Mouse (Mus musculus): ENCODE measurements around the gene Eps15. TPM values are rescaled to one million over a fixed set of nuclear protein-coding genes. Genes with fewer than 3 reads are reported as not detected.

Eps15 gene
- polyA plus RNA-seq, 1 experiment from 2014 or later: 27.9 TPM

- 36% methylated on average over 3 of the region's 3 CpGs for WGBS
- no peak overlapping the region for H3K27ac ChIP-seq (ENCODE audit: low read length)
- no peak for ATAC-seq
- H3K9me3 ChIP-seq (ENCODE audit: control insufficient read depth, low read length): no peaks in the 10 kb centered on the region
- H3K36me3 ChIP-seq (ENCODE audit: control insufficient read depth, insufficient read depth, low read length): no peaks in the 10 kb centered on the region
- H3K9ac ChIP-seq (ENCODE audit: low read depth, low read length): no peak overlapping the region
- H3K4me1 ChIP-seq (ENCODE audit: control insufficient read depth, insufficient read depth, low read length): no peaks in the 10 kb centered on the region
- no peak overlapping the region for H3K4me3 ChIP-seq (ENCODE audit: low read length)
- H3K27me3 ChIP-seq (replicated peaks; ENCODE audit: control insufficient read depth, insufficient read depth, low read length): no peaks in the 10 kb centered on the region
- no peak overlapping the region for H3K4me2 ChIP-seq (ENCODE audit: low read depth, low read length)
These were observed 138.9 kb downstream of the Eps15 start for GRCm38 (mm10) chr4:109419017-109419416.

- H3K4me1 ChIP-seq (ENCODE audit: control insufficient read depth, insufficient read depth, low read length): no peaks in the 10 kb centered on the region
- no peak overlapping the region for H3K4me2 ChIP-seq (ENCODE audit: low read depth, low read length)
- WGBS: 89% methylated on average over 4 of the region's 4 CpGs
- no peak overlapping the region for H3K4me3 ChIP-seq (ENCODE audit: low read length)
- H3K9me3 ChIP-seq (ENCODE audit: control insufficient read depth, low read length): no peaks in the 10 kb centered on the region
- H3K9ac ChIP-seq (ENCODE audit: low read depth, low read length): no peak overlapping the region
- no peak overlapping the region for H3K27ac ChIP-seq (ENCODE audit: low read length)
- no peak for ATAC-seq
- no peaks in the 10 kb centered on the region for H3K27me3 ChIP-seq (replicated peaks; ENCODE audit: control insufficient read depth, insufficient read depth, low read length)
- H3K36me3 ChIP-seq (ENCODE audit: control insufficient read depth, insufficient read depth, low read length): no peaks in the 10 kb centered on the region
These were observed 139.5 kb downstream of the Eps15 start for GRCm38 (mm10) chr4:109419563-109419962.

- WGBS: 62% methylated on average over 8 of the region's 8 CpGs
- Histone ChIP-seq H3K27me3 (replicated peaks; ENCODE audit: control insufficient read depth, insufficient read depth, low read length) (no peaks in the 10 kb centered on the region), H3K9ac (ENCODE audit: low read depth, low read length) (no peak overlapping the region), H3K36me3 (ENCODE audit: control insufficient read depth, insufficient read depth, low read length) (no peaks in the 10 kb centered on the region), H3K9me3 (ENCODE audit: control insufficient read depth, low read length) (no peaks in the 10 kb centered on the region), H3K4me2 (ENCODE audit: low read depth, low read length) (no peak overlapping the region), H3K4me3 (ENCODE audit: low read length) (no peak overlapping the region), H3K4me1 (ENCODE audit: control insufficient read depth, insufficient read depth, low read length) (no peaks in the 10 kb centered on the region), H3K27ac (ENCODE audit: low read length) (no peak overlapping the region)
- ATAC-seq: peak; percentile 41
These were observed 140.2 kb downstream of the Eps15 start for GRCm38 (mm10) chr4:109420138-109420795.

GRCm38 (mm10) chr4:109421608-109422007 is 141.5 kb downstream of the Eps15 start:
- WGBS: 81% methylated on average over 7 of the region's 7 CpGs

GRCm38 (mm10) chr4:109422436-109422835 is 142.4 kb downstream of the Eps15 start:
- no peak for ATAC-seq

More at GRCm38 (mm10) chr4:109421608-109422007, 141.5 kb downstream of the Eps15 start:
- Histone ChIP-seq H3K4me3 (ENCODE audit: low read length) (no peak overlapping the region), H3K27me3 (replicated peaks; ENCODE audit: control insufficient read depth, insufficient read depth, low read length) (no peaks in the 10 kb centered on the region), H3K4me2 (ENCODE audit: low read depth, low read length) (no peak overlapping the region), H3K36me3 (ENCODE audit: control insufficient read depth, insufficient read depth, low read length) (no peaks in the 10 kb centered on the region), H3K4me1 (ENCODE audit: control insufficient read depth, insufficient read depth, low read length) (no peaks in the 10 kb centered on the region), H3K9ac (ENCODE audit: low read depth, low read length) (no peak overlapping the region), H3K27ac (ENCODE audit: low read length) (no peak overlapping the region), H3K9me3 (ENCODE audit: control insufficient read depth, low read length) (no peaks in the 10 kb centered on the region)
- no peak; the same call in 1 of the 2 replicates for ATAC-seq

GRCm38 (mm10) chr4:109423438-109423837 is 143.4 kb downstream of the Eps15 start:
- no peak for ATAC-seq
- no peak overlapping the region for H3K27ac ChIP-seq (ENCODE audit: low read length)

More at GRCm38 (mm10) chr4:109422436-109422835, 142.4 kb downstream of the Eps15 start:
- H3K9ac ChIP-seq (ENCODE audit: low read depth, low read length): no peak overlapping the region
- no peaks in the 10 kb centered on the region for H3K27me3 ChIP-seq (replicated peaks; ENCODE audit: control insufficient read depth, insufficient read depth, low read length)
- no peaks in the 10 kb centered on the region for H3K4me1 ChIP-seq (ENCODE audit: control insufficient read depth, insufficient read depth, low read length)
- H3K4me2 ChIP-seq (ENCODE audit: low read depth, low read length): no peak overlapping the region
- no peaks in the 10 kb centered on the region for H3K36me3 ChIP-seq (ENCODE audit: control insufficient read depth, insufficient read depth, low read length)
- 78% methylated on average over 6 of the region's 6 CpGs for WGBS
- H3K27ac ChIP-seq (ENCODE audit: low read length): no peak overlapping the region
- no peaks in the 10 kb centered on the region for H3K9me3 ChIP-seq (ENCODE audit: control insufficient read depth, low read length)
- no peak overlapping the region for H3K4me3 ChIP-seq (ENCODE audit: low read length)

GRCm38 (mm10) chr4:109427058-109427457 is 147.0 kb downstream of the Eps15 start:
- Histone ChIP-seq H3K4me1 (ENCODE audit: control insufficient read depth, insufficient read depth, low read length) (peaks cover 4% of the 10 kb centered on the region; the same call in 1 of the 2 replicates), H3K4me3 (ENCODE audit: low read length) (no peak overlapping the region), H3K36me3 (ENCODE audit: control insufficient read depth, insufficient read depth, low read length) (no peaks in the 10 kb centered on the region), H3K27ac (ENCODE audit: low read length) (no peak overlapping the region), H3K4me2 (ENCODE audit: low read depth, low read length) (no peak overlapping the region), H3K9ac (ENCODE audit: low read depth, low read length) (no peak overlapping the region), H3K27me3 (replicated peaks; ENCODE audit: control insufficient read depth, insufficient read depth, low read length) (no peaks in the 10 kb centered on the region), H3K9me3 (ENCODE audit: control insufficient read depth, low read length) (no peaks in the 10 kb centered on the region)
- WGBS: 72% methylated on average over 1 of the region's 1 CpGs
- no peak for ATAC-seq

More at GRCm38 (mm10) chr4:109423438-109423837, 143.4 kb downstream of the Eps15 start:
- Histone ChIP-seq H3K27me3 (replicated peaks; ENCODE audit: control insufficient read depth, insufficient read depth, low read length) (no peaks in the 10 kb centered on the region), H3K9ac (ENCODE audit: low read depth, low read length) (no peak overlapping the region), H3K4me2 (ENCODE audit: low read depth, low read length) (no peak overlapping the region), H3K9me3 (ENCODE audit: control insufficient read depth, low read length) (no peaks in the 10 kb centered on the region), H3K36me3 (ENCODE audit: control insufficient read depth, insufficient read depth, low read length) (no peaks in the 10 kb centered on the region), H3K4me3 (ENCODE audit: low read length) (no peak overlapping the region), H3K4me1 (ENCODE audit: control insufficient read depth, insufficient read depth, low read length) (no peaks in the 10 kb centered on the region)
- WGBS: 78% methylated on average over 2 of the region's 2 CpGs

- no peak overlapping the region for H3K4me3 ChIP-seq (ENCODE audit: low read length)
- no peak overlapping the region for H3K4me2 ChIP-seq (ENCODE audit: low read depth, low read length)
- no peaks in the 10 kb centered on the region for H3K36me3 ChIP-seq (ENCODE audit: control insufficient read depth, insufficient read depth, low read length)
- H3K9me3 ChIP-seq (ENCODE audit: control insufficient read depth, low read length): no peaks in the 10 kb centered on the region
- peaks cover 4% of the 10 kb centered on the region; the same call in 1 of the 2 replicates for H3K4me1 ChIP-seq (ENCODE audit: control insufficient read depth, insufficient read depth, low read length)
- H3K27me3 ChIP-seq (replicated peaks; ENCODE audit: control insufficient read depth, insufficient read depth, low read length): no peaks in the 10 kb centered on the region
- WGBS: 88% methylated on average over 7 of the region's 7 CpGs
- no peak overlapping the region for H3K9ac ChIP-seq (ENCODE audit: low read depth, low read length)
- no peak; the same call in 1 of the 2 replicates for ATAC-seq
- no peak overlapping the region for H3K27ac ChIP-seq (ENCODE audit: low read length)
These were observed 150.2 kb downstream of the Eps15 start for GRCm38 (mm10) chr4:109430250-109430649.

GRCm38 (mm10) chr4:109430854-109431253 is 150.8 kb downstream of the Eps15 start:
- H3K27ac ChIP-seq (ENCODE audit: low read length): no peak overlapping the region
- peak; percentile 96 for ATAC-seq
- H3K27me3 ChIP-seq (replicated peaks; ENCODE audit: control insufficient read depth, insufficient read depth, low read length): no peaks in the 10 kb centered on the region
- no peak overlapping the region for H3K4me2 ChIP-seq (ENCODE audit: low read depth, low read length)
- H3K9ac ChIP-seq (ENCODE audit: low read depth, low read length): no peak overlapping the region
- H3K4me3 ChIP-seq (ENCODE audit: low read length): no peak overlapping the region
- peaks cover 4% of the 10 kb centered on the region; the same call in 1 of the 2 replicates for H3K4me1 ChIP-seq (ENCODE audit: control insufficient read depth, insufficient read depth, low read length)
- H3K36me3 ChIP-seq (ENCODE audit: control insufficient read depth, insufficient read depth, low read length): no peaks in the 10 kb centered on the region
- no peaks in the 10 kb centered on the region for H3K9me3 ChIP-seq (ENCODE audit: control insufficient read depth, low read length)
- WGBS: 33% methylated on average over 13 of the region's 13 CpGs
